Mouse (Mus musculus) MN1 (cell line): ENCODE measurements around the gene Gm45844.
A peak's percentile ranks its signal among the peaks of the same experiment; 100 is the strongest.
"Not testable (repeated sequence)": the region's sequence is repeated elsewhere in the genome, so short reads cannot be mapped to it uniquely, and the experiment has no call there.

Experiments
- DNase-seq: peaks from one replicate; pipeline ENCODE4 v3.0.0-alpha.2; 2016; ENCODE audit warnings: low spot score

The Gm45844 gene

GRCm38 (mm10) chr7:7277966-7278567, at the start of gene Gm45844:
Gm45844 (minus strand) TSS chr7:7278289.
- DNase-seq, result peak; percentile 55

- peak; percentile 46 for DNase-seq
Measured at GRCm38 (mm10) chr7:7295595-7295994, 17.5 kb upstream of the Gm45844 start.

GRCm38 (mm10) chr7:7281383-7281782, 3.3 kb upstream of the Gm45844 start:
- DNase-seq, result peak; percentile 4

GRCm38 (mm10) chr7:7277556-7277955, 533 bp downstream of the Gm45844 start:
- peak; percentile 38 for DNase-seq

- not testable (repeated sequence) for DNase-seq
Measured at GRCm38 (mm10) chr7:7247228-7247627, 30.9 kb downstream of the Gm45844 start, which contains the start of gene Vmn2r29. Vmn2r29 (minus strand) TSS chr7:7247328.

GRCm38 (mm10) chr7:7209313-7210151, 68.6 kb downstream of the Gm45844 start, which contains the start of gene Zfp772:
Zfp772 (minus strand) TSS chr7:7209998.
- DNase-seq, result peak; percentile 31

- peak; percentile 57 for DNase-seq
Measured at GRCm38 (mm10) chr7:7188191-7188942, 89.7 kb downstream of the Gm45844 start.

- DNase-seq, result no peak
Measured at GRCm38 (mm10) chr7:7187417-7188190, 90.5 kb downstream of the Gm45844 start.

GRCm38 (mm10) chr7:7185897-7186296, 92.2 kb downstream of the Gm45844 start:
- DNase-seq, result no peak

- peak; percentile 22 for DNase-seq
Measured at GRCm38 (mm10) chr7:7171227-7172147, 106.6 kb downstream of the Gm45844 start, which contains the start of gene Zfp418. Zfp418 (plus strand) TSS chr7:7171330.
